Mouse (Mus musculus) embryonic fibroblast, embryonic 13.5 days (primary cell): ENCODE measurements around the gene Scgb1b15.
"Not testable (repeated sequence)": the region's sequence is repeated elsewhere in the genome, so short reads cannot be mapped to it uniquely, and the experiment has no call there.

ENCODE experiments used
- CTCF ChIP-seq: IDR thresholded peaks from 2 replicates; pipeline ENCODE4 v1.5.1; 2011; ENCODE audit warnings: mild to moderate bottlenecking, control low read depth, low read length, moderate library complexity, borderline replicate concordance; ENCODE audit not compliant: insufficient read depth
- POLR2A ChIP-seq: IDR thresholded peaks from 2 replicates; pipeline ENCODE4 v1.6.1; 2011; ENCODE audit warnings: low read depth, mild to moderate bottlenecking, control low read depth, low read length, moderate library complexity

- not testable (repeated sequence) for TF ChIP-seq CTCF, POLR2A
These were observed 6.8 kb upstream of the Scgb1b15 start, which contains the start of gene Scgb2b15 for GRCm38 (mm10) chr7:32829562-32829961.
